Mouse (Mus musculus) layer of hippocampus, adult 9-11 months (tissue): ENCODE measurements around the gene Sult1d1.
"Not testable (repeated sequence)": the region's sequence is repeated elsewhere in the genome, so short reads cannot be mapped to it uniquely, and the experiment has no call there.

ENCODE experiments used
- DNase-seq: peaks from one replicate; pipeline ENCODE4 v3.0.0; 2022

The Sult1d1 gene

GRCm38 (mm10) chr5:87568845-87569244, at the start of gene Sult1d1:
TSS of gene Sult1d1 (minus strand) at chr5:87569027.
- DNase-seq, result no peak

- no peak for DNase-seq
Measured at GRCm38 (mm10) chr5:87615128-87615390, 46.2 kb upstream of the Sult1d1 start.

GRCm38 (mm10) chr5:87614364-87615127, 45.7 kb upstream of the Sult1d1 start:
- no peak for DNase-seq

GRCm38 (mm10) chr5:87601018-87601417, 32.2 kb upstream of the Sult1d1 start:
- no peak for DNase-seq

GRCm38 (mm10) chr5:87597891-87598290, 29.1 kb upstream of the Sult1d1 start:
- DNase-seq, result no peak

GRCm38 (mm10) chr5:87591494-87591893, 22.7 kb upstream of the Sult1d1 start, which contains the start of gene Sult1e1:
TSS of gene Sult1e1 (minus strand) at chr5:87591594.
- DNase-seq, result no peak

- no peak for DNase-seq
Measured at GRCm38 (mm10) chr5:87589916-87590315, 21.1 kb upstream of the Sult1d1 start.

- DNase-seq, result no peak
Measured at GRCm38 (mm10) chr5:87580389-87580788, 11.6 kb upstream of the Sult1d1 start.

- DNase-seq, result no peak
Measured at GRCm38 (mm10) chr5:87574174-87574573, 5.3 kb upstream of the Sult1d1 start.

GRCm38 (mm10) chr5:87573490-87573889, 4.7 kb upstream of the Sult1d1 start:
- no peak for DNase-seq

GRCm38 (mm10) chr5:87572781-87573180, 4.0 kb upstream of the Sult1d1 start:
- DNase-seq, result no peak

- no peak for DNase-seq
Measured at GRCm38 (mm10) chr5:87567306-87567705, 1.5 kb downstream of the Sult1d1 start.

- DNase-seq, result no peak
Measured at GRCm38 (mm10) chr5:87562966-87563365, 5.9 kb downstream of the Sult1d1 start.

- no peak for DNase-seq
Measured at GRCm38 (mm10) chr5:87562526-87562925, 6.3 kb downstream of the Sult1d1 start.

- no peak for DNase-seq
Measured at GRCm38 (mm10) chr5:87560145-87560544, 8.7 kb downstream of the Sult1d1 start.

- no peak for DNase-seq
Measured at GRCm38 (mm10) chr5:87550935-87551334, 17.9 kb downstream of the Sult1d1 start.

- DNase-seq, result no peak
Measured at GRCm38 (mm10) chr5:87538111-87538510, 30.7 kb downstream of the Sult1d1 start, which contains the start of gene Sult1b1. TSS of gene Sult1b1 (minus strand) at chr5:87538195.

GRCm38 (mm10) chr5:87535994-87536644, 32.7 kb downstream of the Sult1d1 start:
- DNase-seq, result no peak

GRCm38 (mm10) chr5:87532288-87532687, 36.5 kb downstream of the Sult1d1 start:
- DNase-seq, result no peak

GRCm38 (mm10) chr5:87523561-87523960, 45.3 kb downstream of the Sult1d1 start:
- not testable (repeated sequence) for DNase-seq

- no peak for DNase-seq
Measured at GRCm38 (mm10) chr5:87505776-87506458, 62.9 kb downstream of the Sult1d1 start.
